Mouse (Mus musculus): ENCODE data around the gene Ano2. TPM values are rescaled to one million over a fixed set of nuclear protein-coding genes. Genes with fewer than 3 reads are reported as not detected.

The Ano2 gene
- polyA plus RNA-seq, 1 experiment from 2014 or later = 0.20 TPM

Other genes starting within 250 kb of the Ano2 start
- gene Cd9, start 195.6 kb upstream of the Ano2 start, polyA plus RNA-seq (2015; fragmentation: Nextera tagmentation; extraction: Ambion mirVana) = 75.6 and 81.6 TPM in 2 replicates
- 6.5 and 8.4 TPM in 2 replicates for gene Vwf, start 143.6 kb upstream of the Ano2 start, polyA plus RNA-seq (2015; fragmentation: Nextera tagmentation; extraction: Ambion mirVana)

Measured in forebrain, embryonic 15.5 days (tissue).